Mouse (Mus musculus): ENCODE results near the gene Wdr38. TPM values are rescaled to one million over a fixed set of nuclear protein-coding genes. Genes with fewer than 3 reads are reported as not detected.

The Wdr38 gene
- under 1 TPM; 0.18 to 0.24 TPM for total RNA-seq (2023)

DNA sequence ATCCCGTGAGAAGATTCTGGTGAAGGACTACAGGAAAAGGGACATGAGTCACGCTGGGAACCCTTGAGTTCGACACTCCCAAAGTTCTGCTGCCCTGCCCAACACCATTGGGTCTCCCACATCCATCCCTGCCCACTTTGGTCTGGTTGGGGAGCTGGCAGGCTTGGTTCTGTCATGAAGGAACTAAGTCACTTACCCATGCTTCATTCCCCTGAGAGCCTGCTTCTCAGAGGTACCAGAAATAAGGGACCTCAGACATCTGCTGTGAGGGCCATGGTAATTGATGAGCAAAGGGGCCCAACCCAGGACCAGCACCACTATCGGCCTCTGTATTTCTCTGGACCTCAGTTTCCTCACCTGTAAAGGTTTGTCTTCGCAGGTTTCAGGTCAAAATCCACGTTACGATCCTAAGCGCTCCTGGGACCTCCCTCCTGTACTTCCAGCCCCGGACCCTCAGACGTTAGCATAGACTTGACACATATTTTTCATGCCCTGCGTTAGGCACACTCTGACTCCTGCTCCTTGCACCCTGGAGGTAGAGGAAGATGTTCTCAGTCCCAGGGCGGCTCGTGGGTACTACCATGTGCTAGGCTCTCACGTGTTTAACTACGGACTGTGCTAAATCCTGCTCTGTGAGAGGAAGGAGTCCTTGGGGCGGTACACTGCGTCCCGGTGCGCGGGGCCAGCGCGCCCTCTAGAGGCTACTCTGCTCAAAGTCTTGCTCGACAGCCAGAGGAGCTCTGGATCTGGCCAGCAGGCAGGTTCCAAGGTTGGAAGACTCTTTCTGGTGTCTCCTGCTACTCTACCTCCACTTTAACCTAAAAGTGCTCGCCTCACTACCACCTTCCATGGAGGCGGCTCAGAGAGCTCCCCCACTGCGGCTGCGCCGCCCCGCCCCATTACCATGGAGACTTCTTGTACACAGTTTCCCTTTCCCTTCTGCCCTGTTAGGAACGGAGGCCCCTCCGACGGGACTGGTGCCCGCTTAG lies at the start of gene Wdr38:
Gene Wdr38, plus strand, starts transcription at position 91 of the 989 bp plus-strand sequence.

GRCm38 (mm10) chr2:39004880-39005435 lies 7.7 kb downstream of the Wdr38 start, which contains the start of gene Arpc5l:
TSS of gene Arpc5l (plus strand) at chr2:39005348.

DNA sequence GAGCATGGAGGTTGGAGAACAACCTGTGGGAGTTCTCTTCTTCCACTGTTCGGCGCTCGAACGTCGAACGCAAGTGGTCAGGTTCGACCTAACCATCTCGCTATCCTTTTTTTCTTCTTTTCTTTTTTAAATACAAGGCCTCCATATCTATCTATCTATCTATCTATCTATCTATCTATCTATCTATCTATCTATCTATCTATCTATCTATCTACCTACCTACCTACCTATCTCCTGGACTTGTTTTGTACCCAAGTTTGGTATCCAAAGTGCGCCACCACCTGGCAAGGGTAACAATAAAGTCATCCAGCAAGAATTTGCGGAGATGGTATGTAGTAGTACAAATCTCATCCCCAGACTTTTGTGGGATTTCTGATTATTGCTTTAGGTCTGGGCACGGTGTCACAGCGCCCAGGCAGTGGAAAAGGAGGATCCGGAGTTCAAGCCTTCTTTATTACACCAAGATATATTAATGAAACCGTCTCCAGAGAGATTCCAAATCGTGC lies 8.4 kb downstream of the Wdr38 start, which contains the start of gene Rpl35:
Gene Rpl35, minus strand, starts transcription at position 51 of the 506 bp plus-strand sequence.

Other genes with a start within 250 kb of the Wdr38 start
- 1 to 10 TPM in 1 of 2 experiments, under 1 TPM in 1; 0.75 to 1.3 TPM for gene Nr6a1, start 69.8 kb upstream of the Wdr38 start, total RNA-seq (2023)
- gene Olfml2a, start 65.5 kb upstream of the Wdr38 start, total RNA-seq (2023): under 1 TPM in 1 of 2 experiments, not detected in 1; 0.09 TPM
- 10 to 100 TPM; 28.4 to 33.9 TPM for gene Arpc5l, start 7.9 kb downstream of the Wdr38 start, total RNA-seq (2023)
- gene Rpl35, start 8.1 kb downstream of the Wdr38 start, total RNA-seq (2023): 100 to 1,000 TPM; 260 to 308 TPM
- 10 to 100 TPM; 13.2 to 13.8 TPM for gene Golga1, start 68.1 kb downstream of the Wdr38 start, total RNA-seq (2023)
- 10 to 100 TPM in 1 of 2 experiments, 1 to 10 TPM in 1; 9.9 to 12.6 TPM for gene Scai, start 193.3 kb downstream of the Wdr38 start, total RNA-seq (2023)
- gene Ppp6c, start 229.0 kb downstream of the Wdr38 start, total RNA-seq (2023): 10 to 100 TPM; 61.5 to 68.4 TPM